Mouse (Mus musculus): ENCODE data around the gene Sh3rf3. TPM values are rescaled to one million over a fixed set of nuclear protein-coding genes. Genes with fewer than 3 reads are reported as not detected.
A peak's percentile ranks its signal among the peaks of the same experiment; 100 is the strongest.
"Not testable (repeated sequence)": the region's sequence is repeated elsewhere in the genome, so short reads cannot be mapped to it uniquely, and the experiment has no call there.

Sh3rf3 gene
- polyA plus RNA-seq, 1 experiment from 2014 or later, result 4.6 TPM

DNA sequence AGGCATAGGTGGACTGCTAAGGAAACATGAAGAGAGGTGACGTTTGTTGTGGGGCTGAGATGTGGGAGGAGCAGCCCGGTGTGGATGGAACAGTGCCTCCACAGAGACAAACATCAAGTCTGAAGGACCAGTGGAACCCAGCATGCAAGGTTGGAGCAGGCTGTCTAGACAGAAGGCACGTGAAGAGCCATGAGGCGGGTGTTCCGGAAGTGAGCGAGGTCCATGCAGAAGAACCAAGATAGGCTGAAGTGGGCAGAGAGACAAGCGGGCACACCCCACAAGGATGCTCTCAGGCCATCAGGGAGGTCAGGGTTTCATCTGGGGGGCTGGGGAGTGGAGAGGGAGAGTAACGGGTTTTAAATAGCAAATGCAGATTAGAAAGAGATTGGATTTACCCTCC is 278.4 kb downstream of the Sh3rf3 start:
- Histone ChIP-seq H3K27me3 (no peaks in the 10 kb centered on the region), H3K4me2 (no peak overlapping the region), H3K9me3 (no peaks in the 10 kb centered on the region), H3K27ac (replicated peaks) (peak overlapping the region; percentile 79), H3K36me3 (no peaks in the 10 kb centered on the region), H3K4me1 (replicated peaks) (peaks cover 48% of the 10 kb centered on the region), H3K9ac (no peak overlapping the region), H3K4me3 (no peak overlapping the region)
- 91% methylated on average over 8 of the region's 8 CpGs for WGBS
- ATAC-seq (ENCODE audit: low read depth), result no peak

GRCm38 (mm10) chr10:59091988-59092387 is 278.8 kb downstream of the Sh3rf3 start:
- no peaks in the 10 kb centered on the region for H3K9me3 ChIP-seq
- no peak overlapping the region for H3K4me3 ChIP-seq
- no peak overlapping the region for H3K9ac ChIP-seq
- no peak for ATAC-seq (ENCODE audit: low read depth)
- H3K36me3 ChIP-seq, result no peaks in the 10 kb centered on the region
- H3K27me3 ChIP-seq, result no peaks in the 10 kb centered on the region
- H3K27ac ChIP-seq (replicated peaks), result peak overlapping the region; percentile 79
- 71% methylated on average over 7 of the region's 7 CpGs for WGBS
- H3K4me2 ChIP-seq, result no peak overlapping the region
- H3K4me1 ChIP-seq (replicated peaks), result peaks cover 48% of the 10 kb centered on the region

DNA sequence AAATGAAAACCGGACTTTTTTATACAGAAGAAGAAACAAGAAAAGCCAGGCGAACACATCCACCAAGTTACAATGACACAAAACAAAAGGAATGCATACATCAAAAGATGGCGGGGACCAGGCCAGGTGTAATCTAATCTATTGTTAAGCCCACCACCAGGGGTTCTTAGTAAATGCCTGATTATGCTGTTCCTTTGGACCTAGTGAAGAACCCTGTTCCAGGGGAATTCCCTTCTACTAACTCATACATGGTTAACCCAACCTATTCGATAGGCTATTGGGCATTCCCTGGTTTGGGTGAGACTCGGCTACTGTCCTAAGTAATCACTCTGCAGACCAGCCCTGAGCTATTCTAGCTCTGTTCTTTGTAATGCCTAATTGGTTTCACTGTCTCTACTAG is 289.9 kb downstream of the Sh3rf3 start:
- H3K9ac ChIP-seq; H3K27ac ChIP-seq (replicated peaks); H3K36me3 ChIP-seq; H3K27me3 ChIP-seq; H3K4me1 ChIP-seq (replicated peaks); H3K4me2 ChIP-seq; H3K9me3 ChIP-seq; H3K4me3 ChIP-seq; ATAC-seq (ENCODE audit: low read depth): not testable (repeated sequence)
- 92% methylated on average over 5 of the region's 5 CpGs for WGBS

DNA sequence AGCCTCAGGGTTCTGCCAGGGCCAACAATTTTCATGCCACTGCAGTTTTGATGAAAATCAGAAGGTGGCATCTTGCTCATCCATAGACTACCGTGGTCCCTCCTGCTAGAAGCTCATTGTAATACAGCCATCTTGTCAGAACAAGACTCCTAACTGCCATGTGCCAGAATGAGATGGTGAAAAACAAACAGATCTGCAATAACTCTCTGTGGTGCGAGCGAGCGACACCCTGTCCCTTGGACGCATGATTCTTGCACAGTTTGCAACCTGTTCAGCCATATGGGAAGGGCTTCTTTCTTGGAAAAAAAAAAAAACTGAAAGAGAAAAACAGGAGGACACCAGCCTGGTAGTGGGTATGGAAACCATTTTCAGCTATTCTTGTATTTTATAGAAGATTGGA is 291.5 kb downstream of the Sh3rf3 start:
- Histone ChIP-seq H3K4me1 (replicated peaks) (no peaks in the 10 kb centered on the region), H3K36me3 (0 out of 2 replicates have a peak, but pooled peaks cover 2% of the 10 kb centered on the region), H3K27me3 (no peaks in the 10 kb centered on the region), H3K9ac (no peak overlapping the region), H3K4me3 (no peak overlapping the region), H3K27ac (replicated peaks) (no peak overlapping the region), H3K9me3 (no peaks in the 10 kb centered on the region), H3K4me2 (no peak overlapping the region)
- ATAC-seq (ENCODE audit: low read depth), result no peak
- 94% methylated on average over 5 of the region's 5 CpGs for WGBS

DNA sequence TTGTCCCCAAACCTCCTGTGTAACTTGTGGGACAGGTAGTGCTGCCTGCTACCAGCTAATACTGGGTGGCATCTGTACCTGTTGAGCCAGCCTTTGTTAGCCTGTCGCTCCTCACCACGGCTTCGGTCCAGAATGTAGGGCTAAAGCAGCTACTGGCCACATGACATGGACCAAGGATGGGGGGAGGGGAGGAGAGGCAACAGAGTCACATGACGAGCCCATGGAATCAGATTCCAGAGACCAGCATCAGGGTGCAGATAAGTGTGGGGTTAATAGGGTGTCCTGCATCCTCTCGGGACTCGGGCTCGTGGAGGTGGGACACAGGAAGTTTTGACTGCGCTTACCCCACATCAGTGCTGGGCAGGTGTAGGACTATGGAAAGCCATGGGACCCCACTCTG is 292.7 kb downstream of the Sh3rf3 start:
- Histone ChIP-seq H3K27ac (replicated peaks) (no peak overlapping the region), H3K9ac (no peak overlapping the region), H3K4me1 (replicated peaks) (no peaks in the 10 kb centered on the region), H3K4me2 (no peak overlapping the region), H3K4me3 (no peak overlapping the region), H3K27me3 (no peaks in the 10 kb centered on the region), H3K9me3 (no peaks in the 10 kb centered on the region), H3K36me3 (peaks cover 14% of the 10 kb centered on the region; the same call in 1 of the 2 replicates)
- ATAC-seq (ENCODE audit: low read depth), result no peak
- WGBS, result 81% methylated on average over 8 of the region's 8 CpGs

DNA sequence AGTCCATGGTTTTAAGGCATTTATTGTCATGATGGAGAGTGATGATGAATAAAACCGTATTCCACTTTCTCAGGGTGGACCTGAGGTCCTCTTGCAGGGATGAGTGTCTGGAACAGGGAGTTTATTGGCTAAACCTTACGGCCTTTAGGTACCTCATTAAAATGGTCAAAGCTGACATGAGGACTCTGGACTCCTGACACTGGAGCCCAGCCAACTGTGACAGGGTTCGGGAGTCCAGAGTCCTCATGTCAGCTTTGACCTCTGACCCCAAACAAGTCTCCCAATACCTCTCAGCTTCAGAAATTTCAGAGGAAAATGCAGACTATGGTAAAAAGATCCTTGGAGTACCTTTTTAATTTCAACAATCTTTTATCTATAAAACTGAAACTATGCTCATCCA is 293.5 kb downstream of the Sh3rf3 start:
- H3K4me1 ChIP-seq (replicated peaks), result no peaks in the 10 kb centered on the region
- no peak for ATAC-seq (ENCODE audit: low read depth)
- H3K27me3 ChIP-seq, result no peaks in the 10 kb centered on the region
- no peaks in the 10 kb centered on the region for H3K9me3 ChIP-seq
- H3K4me3 ChIP-seq, result no peak overlapping the region
- H3K9ac ChIP-seq, result no peak overlapping the region
- H3K4me2 ChIP-seq, result no peak overlapping the region
- H3K36me3 ChIP-seq, result peaks cover 14% of the 10 kb centered on the region; the same call in 1 of the 2 replicates
- WGBS, result 89% methylated on average over 3 of the region's 3 CpGs
- H3K27ac ChIP-seq (replicated peaks), result no peak overlapping the region

DNA sequence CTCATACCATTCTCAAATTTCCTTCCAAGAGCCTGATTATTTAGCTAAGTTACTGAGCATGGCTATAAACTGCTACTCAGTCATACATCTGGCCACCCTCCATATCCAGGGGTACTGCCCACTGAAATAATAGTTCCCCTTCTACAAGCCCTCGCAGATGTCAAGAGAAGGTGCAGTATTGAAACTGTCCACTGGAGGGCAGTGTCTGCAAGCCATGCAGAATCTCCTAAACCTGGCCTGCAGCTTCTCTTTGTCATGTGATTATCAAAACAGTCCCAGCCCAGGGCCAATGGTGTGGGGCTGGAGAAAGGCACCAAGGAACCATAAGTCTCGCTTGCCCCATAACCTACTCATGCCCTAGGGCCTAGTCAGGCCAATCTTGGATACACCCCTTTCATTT is 295.9 kb downstream of the Sh3rf3 start:
- WGBS, result 45% methylated on average over 2 of the region's 2 CpGs
- Histone ChIP-seq H3K4me3 (no peak overlapping the region), H3K4me1 (replicated peaks) (no peaks in the 10 kb centered on the region), H3K36me3 (peaks cover 14% of the 10 kb centered on the region; the same call in 1 of the 2 replicates), H3K9me3 (no peaks in the 10 kb centered on the region), H3K4me2 (no peak overlapping the region), H3K27me3 (no peaks in the 10 kb centered on the region), H3K9ac (no peak overlapping the region), H3K27ac (replicated peaks) (no peak overlapping the region)
- no peak for ATAC-seq (ENCODE audit: low read depth)

DNA sequence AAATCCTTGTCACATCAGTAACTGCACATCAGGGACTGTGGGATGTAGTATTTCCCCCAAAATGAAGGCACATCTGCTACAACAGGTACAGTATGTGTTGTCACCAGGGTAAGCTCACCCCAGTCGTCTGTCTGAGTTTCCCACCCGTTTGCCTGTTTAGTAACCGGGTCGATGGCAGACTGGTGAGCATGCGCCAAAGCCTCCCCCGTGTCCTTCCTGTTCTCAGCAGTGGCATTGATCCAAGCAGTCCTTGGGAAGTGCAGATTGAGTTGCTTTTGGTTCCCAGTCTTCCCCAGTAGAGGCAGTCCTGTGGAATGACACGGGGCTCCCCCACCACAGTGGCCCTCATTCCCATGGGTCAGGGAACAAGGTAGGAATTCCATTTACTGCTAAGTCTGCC is 297.2 kb downstream of the Sh3rf3 start:
- H3K9me3 ChIP-seq, result no peaks in the 10 kb centered on the region
- H3K4me3 ChIP-seq, result no peak overlapping the region
- H3K9ac ChIP-seq, result no peak overlapping the region
- ATAC-seq (ENCODE audit: low read depth), result no peak
- 92% methylated on average over 7 of the region's 7 CpGs for WGBS
- no peaks in the 10 kb centered on the region for H3K27me3 ChIP-seq
- no peaks in the 10 kb centered on the region for H3K4me1 ChIP-seq (replicated peaks)
- H3K36me3 ChIP-seq, result peaks cover 14% of the 10 kb centered on the region; the same call in 1 of the 2 replicates
- H3K27ac ChIP-seq (replicated peaks), result no peak overlapping the region
- H3K4me2 ChIP-seq, result no peak overlapping the region

GRCm38 (mm10) chr10:59112755-59113154 is 299.6 kb downstream of the Sh3rf3 start:
- no peaks in the 10 kb centered on the region for H3K27me3 ChIP-seq
- no peak overlapping the region for H3K27ac ChIP-seq (replicated peaks)
- no peaks in the 10 kb centered on the region for H3K9me3 ChIP-seq
- no peak overlapping the region for H3K4me3 ChIP-seq
- H3K4me2 ChIP-seq, result no peak overlapping the region
- WGBS, result 95% methylated on average over 8 of the region's 8 CpGs
- H3K4me1 ChIP-seq (replicated peaks), result no peaks in the 10 kb centered on the region
- H3K36me3 ChIP-seq, result peaks cover 14% of the 10 kb centered on the region; the same call in 1 of the 2 replicates
- no peak overlapping the region for H3K9ac ChIP-seq
- ATAC-seq (ENCODE audit: low read depth), result no peak

DNA sequence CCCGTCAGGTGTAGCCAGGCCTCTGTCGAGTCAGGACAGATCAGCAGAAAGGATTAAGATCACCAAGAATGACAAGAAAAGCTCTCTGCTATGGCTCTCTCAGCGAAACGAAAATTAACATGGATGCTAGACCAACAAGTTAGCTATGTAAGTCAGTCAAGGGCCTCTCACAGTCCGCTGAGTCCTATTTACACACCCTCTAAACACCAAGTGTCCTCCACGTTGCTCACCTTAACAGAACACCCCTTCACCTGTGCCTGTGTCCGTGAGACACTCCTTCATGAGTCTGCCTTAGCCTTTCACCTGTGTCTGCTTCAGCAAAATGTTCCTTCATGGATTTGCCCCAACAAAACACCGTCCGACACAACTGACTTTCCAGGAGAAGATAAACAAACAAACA is 300.2 kb downstream of the Sh3rf3 start:
- WGBS, result 87% methylated on average over 9 of the region's 9 CpGs
- H3K27me3 ChIP-seq, result no peaks in the 10 kb centered on the region

DNA sequence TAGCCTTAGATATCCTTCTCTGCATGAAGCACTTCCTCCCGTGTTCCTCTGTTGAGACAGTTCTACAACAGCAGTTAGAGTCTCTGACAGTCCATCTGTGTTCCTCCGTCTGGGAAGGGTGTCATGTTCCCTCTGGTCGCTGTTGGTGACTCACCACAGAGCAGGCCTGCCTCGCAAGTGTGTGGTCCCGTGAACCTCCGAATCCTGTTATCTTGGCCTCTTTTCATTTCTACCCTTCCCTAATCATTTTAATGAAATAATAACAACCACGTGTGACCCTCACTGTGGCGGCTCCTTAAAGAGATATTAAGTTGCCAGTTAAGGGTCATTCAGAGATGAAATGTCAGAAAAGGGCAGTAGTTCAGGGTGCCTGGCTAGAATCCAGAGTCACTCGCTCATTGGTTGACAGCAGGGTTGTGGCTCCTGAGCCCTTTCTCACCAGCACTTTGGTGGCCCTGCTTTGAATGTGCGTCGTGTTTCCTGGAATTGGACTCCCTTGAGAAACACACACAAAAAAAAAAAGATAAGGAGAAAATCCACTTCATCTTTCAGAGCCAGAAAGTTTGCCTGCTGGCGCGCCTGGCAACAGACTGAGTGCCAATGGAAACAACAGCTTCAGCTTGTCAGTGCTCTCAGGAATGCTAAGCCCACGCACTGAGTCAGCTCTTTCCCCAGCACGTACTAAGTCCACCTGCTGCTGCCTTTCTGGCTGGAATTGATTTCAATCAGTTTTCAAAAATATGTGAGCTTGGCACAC is 301.6 kb downstream of the Sh3rf3 start:
- H3K4me2 ChIP-seq, result no peak overlapping the region
- WGBS, result 72% methylated on average over 15 of the region's 15 CpGs
- no peak overlapping the region for H3K9ac ChIP-seq
- peaks cover 11% of the 10 kb centered on the region; the same call in 1 of the 2 replicates for H3K36me3 ChIP-seq
- H3K27me3 ChIP-seq, result no peaks in the 10 kb centered on the region
- H3K4me1 ChIP-seq (replicated peaks), result no peaks in the 10 kb centered on the region
- H3K9me3 ChIP-seq, result no peaks in the 10 kb centered on the region
- no peak overlapping the region for H3K4me3 ChIP-seq
- no peak for ATAC-seq (ENCODE audit: low read depth)
- H3K27ac ChIP-seq (replicated peaks), result no peak overlapping the region

More for the DNA sequence above, 300.2 kb downstream of the Sh3rf3 start:
- Histone ChIP-seq H3K9ac (no peak overlapping the region), H3K36me3 (peaks cover 14% of the 10 kb centered on the region; the same call in 1 of the 2 replicates), H3K27ac (replicated peaks) (no peak overlapping the region), H3K4me3 (no peak overlapping the region), H3K4me1 (replicated peaks) (no peaks in the 10 kb centered on the region), H3K4me2 (no peak overlapping the region), H3K9me3 (no peaks in the 10 kb centered on the region)
- ATAC-seq (ENCODE audit: low read depth), result no peak

- Histone ChIP-seq H3K4me2 (no peak overlapping the region), H3K36me3 (peaks cover 2% of the 10 kb centered on the region; the same call in 1 of the 2 replicates), H3K27ac (replicated peaks) (no peak overlapping the region), H3K9ac (no peak overlapping the region), H3K4me3 (no peak overlapping the region), H3K9me3 (no peaks in the 10 kb centered on the region), H3K4me1 (replicated peaks) (no peaks in the 10 kb centered on the region), H3K27me3 (no peaks in the 10 kb centered on the region)
- no peak for ATAC-seq (ENCODE audit: low read depth)
- 95% methylated on average over 2 of the region's 2 CpGs for WGBS
These were observed 302.5 kb downstream of the Sh3rf3 start for GRCm38 (mm10) chr10:59115691-59116090.

- Histone ChIP-seq H3K36me3 (no peaks in the 10 kb centered on the region), H3K4me3 (no peak overlapping the region), H3K27me3 (no peaks in the 10 kb centered on the region), H3K4me1 (replicated peaks) (no peaks in the 10 kb centered on the region), H3K4me2 (no peak overlapping the region), H3K27ac (replicated peaks) (no peak overlapping the region), H3K9me3 (no peaks in the 10 kb centered on the region), H3K9ac (no peak overlapping the region)
- no peak for ATAC-seq (ENCODE audit: low read depth)
- 73% methylated on average over 9 of the region's 9 CpGs for WGBS
These were observed 303.2 kb downstream of the Sh3rf3 start for GRCm38 (mm10) chr10:59116331-59116730.
